In genomic region chr2:102743918-102744696, GRCm38 (mm10) we compare ENCODE assay signal across 9 mouse cellular contexts.
DNase-seq lines count a peak whose midpoint lies in the region; ATAC-seq and TF ChIP-seq lines count a peak whose summit lies in the region.
"Had no signal": no experiment of that assay in that cellular context is flagged by ENCODE, and none has a peak within 500 bp of the region (broad histone marks: within the 10 kb centered on the region; RNA-seq: fewer than 3 reads in every experiment).

No protein-coding gene starts in this region.

- H3K4me3 ChIP-seq in kidney, embryonic 15.5 days (replicated peaks): no peak overlapping the region
- no peak overlapping the region for H3K4me3 ChIP-seq in lung, adult 2 months (replicated peaks; ENCODE audit: extremely low read depth, low read depth, low read length)

- H3K4me1 ChIP-seq in kidney, embryonic 15.5 days: no peaks in the 10 kb centered on the region
- peaks cover 6% of the 10 kb centered on the region for H3K4me1 ChIP-seq in lung, adult 2 months (ENCODE audit: control insufficient read depth, insufficient read depth, low read length)

- no peak for ATAC-seq in kidney, embryonic 15.5 days (replicated peaks; ENCODE audit: low FRiP score)

- no peak overlapping the region for H3K4me2 ChIP-seq in kidney, embryonic 15.5 days

- no peak for TF ChIP-seq POLR2A in lung, adult 2 months (IDR thresholded peaks at IDR 0.05; ENCODE audit: borderline replicate concordance, extremely low read depth, low read depth, low read length)

- no peaks in the 10 kb centered on the region for H3K27me3 ChIP-seq in kidney, embryonic 15.5 days

- H3K9me3 ChIP-seq in kidney, embryonic 15.5 days (replicated peaks): no peaks in the 10 kb centered on the region

- H3K9ac ChIP-seq in kidney, embryonic 15.5 days: no peak overlapping the region

- 56% methylated on average over 10 of the region's 10 CpGs for WGBS in kidney, embryonic 15.5 days
- 50% methylated on average over 10 of the region's 10 CpGs for WGBS in lung, adult 2 months

- H3K27ac ChIP-seq in kidney, embryonic 15.5 days: no peak overlapping the region
- H3K27ac ChIP-seq: macrophage had no signal

- no peaks in the 10 kb centered on the region for H3K36me3 ChIP-seq in kidney, embryonic 15.5 days

- DNase-seq in kidney, adult 18-20 months: peak; percentile 54
- peak; percentile 49 for DNase-seq in Muller cell, postnatal 12 days (ENCODE audit: inconsistent ontology term)
- DNase-seq in embryo, embryonic 10.5 days (ENCODE audit: low spot score): peak; percentile 83
- DNase-seq in induced T-regulatory cell, adult 2 months (ENCODE audit: low read depth): peak; percentile 85
- peak; percentile 41 for DNase-seq in lung, adult 2 months
- peak; percentile 56 for DNase-seq in ovary, postnatal 14 days (ENCODE audit: low spot score)
- peak; percentile 78 for DNase-seq in thymus, postnatal 4 days

- peak; percentile 25; the same call in 1 of the 2 replicates for TF ChIP-seq CTCF in lung, adult 2 months (IDR thresholded peaks at IDR 0.05; ENCODE audit: insufficient read depth, low read length)
